Mouse (Mus musculus) bone marrow, adult 2 months (tissue): Measurements from ENCODE around the gene Nav1. TPM values are rescaled to one million over a fixed set of nuclear protein-coding genes. Genes with fewer than 3 reads are reported as not detected.

Source experiments
- H3K27ac ChIP-seq: fragments of 200-500 bp; 2 replicates; pipeline ENCODE4 v1.5.1; 2012; ENCODE audit warnings: low read depth, mild to moderate bottlenecking, control low read depth, inconsistent platforms, low read length; ENCODE audit not compliant: control insufficient read depth, poor library complexity, insufficient read depth
- H3K4me1 ChIP-seq: fragments of 200-500 bp; 2 replicates; pipeline ENCODE4 v1.6.1; 2011; ENCODE audit warnings: low read length; ENCODE audit not compliant: control insufficient read depth, insufficient read depth
- H3K4me3 ChIP-seq: fragments of 200-500 bp; replicated peaks from 2 replicates; pipeline ENCODE3; 2011; ENCODE audit warnings: mild to moderate bottlenecking, low read depth, low read length, control low read depth; ENCODE audit not compliant: control insufficient read depth
- CTCF ChIP-seq: fragments of 200-500 bp; IDR thresholded peaks from 2 replicates; pipeline ENCODE4 v1.5.1; 2011; ENCODE audit warnings: low read length, control low read depth; ENCODE audit not compliant: control insufficient read depth, insufficient read depth
- POLR2A ChIP-seq: fragments of 200-500 bp; IDR thresholded peaks from 2 replicates; pipeline ENCODE4 v1.6.1; 2011; ENCODE audit warnings: low read depth, mild to moderate bottlenecking, control low read depth, low read length, borderline replicate concordance; ENCODE audit not compliant: control insufficient read depth
- WGBS: fragments of 180-500 bp; shearing (Covaris S2); methylation state at CpG from one replicate; pipeline ENCODE4 v1.1.7; 2018; 5-methylcytosine and 5-hydroxymethylcytosine counted together
- polyA plus RNA-seq: library from polyadenylated mRNA; stranded (reverse); fragments of >200 nt; gene quantifications from 2 replicates; pipeline ENCODE4 v1.2.4, GENCODE M21; 2011; ENCODE audit warnings: low replicate concordance; ENCODE audit not compliant: missing spikeins, insufficient read depth, insufficient read length

Nav1 gene
- polyA plus RNA-seq = 10.9 and 22.7 TPM in 2 replicates

DNA sequence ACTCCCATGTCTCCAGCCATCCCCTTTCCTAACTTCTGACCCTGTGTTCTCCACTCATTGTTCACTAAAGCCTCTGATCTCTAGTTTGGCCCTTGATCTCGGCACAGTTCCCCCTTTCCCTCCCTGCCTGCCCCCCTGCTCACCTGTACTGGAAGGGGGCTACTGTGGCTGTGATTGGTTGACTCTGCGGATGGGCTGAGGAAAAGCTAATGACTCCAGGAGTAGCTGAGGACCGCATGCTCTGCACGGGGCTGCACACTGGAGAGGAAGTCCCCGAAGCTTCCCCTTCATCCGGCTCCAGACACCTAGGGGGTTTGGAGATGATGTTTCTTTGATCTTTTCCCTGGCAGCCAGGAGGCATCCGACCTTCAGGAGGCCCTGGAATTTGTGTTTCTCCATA, at the start of gene Nav1:
TSS of gene Nav1 (minus strand) at position 277 of the 400 bp plus-strand sequence.
- H3K27ac ChIP-seq = no peak within 1 kb of the TSS
- TF ChIP-seq CTCF (no peak), POLR2A (no peak)
- 73% methylated on average over 7 of the region's 7 CpGs for WGBS
- H3K4me3 ChIP-seq = no peak within 1 kb of the TSS
- H3K4me1 ChIP-seq = no peaks in the 10 kb centered on the region

DNA sequence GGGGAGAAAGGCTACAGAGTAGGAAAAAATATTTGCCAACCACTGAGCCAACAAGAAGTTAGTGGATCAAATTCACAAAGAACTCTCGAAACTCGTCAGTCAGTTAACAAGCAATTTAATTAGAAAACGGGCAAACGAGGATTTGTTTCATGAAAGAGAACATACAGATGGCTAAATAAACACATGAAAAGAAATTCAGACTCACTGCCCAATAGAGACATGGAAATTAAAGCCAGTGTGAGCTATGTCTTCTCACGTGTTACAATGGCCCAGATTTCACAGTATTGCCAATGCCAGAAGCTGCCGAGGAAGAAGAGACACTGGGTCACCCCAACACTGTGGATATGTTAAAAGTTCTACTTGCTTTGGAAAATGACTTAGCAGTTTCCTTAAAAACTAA, 46.8 kb upstream of the Nav1 start:
- WGBS = 80% methylated on average over 6 of the region's 6 CpGs
- Histone ChIP-seq H3K4me1 (no peaks in the 10 kb centered on the region), H3K4me3 (no peak overlapping the region), H3K27ac (no peak overlapping the region)
- TF ChIP-seq CTCF (no peak), POLR2A (no peak)

DNA sequence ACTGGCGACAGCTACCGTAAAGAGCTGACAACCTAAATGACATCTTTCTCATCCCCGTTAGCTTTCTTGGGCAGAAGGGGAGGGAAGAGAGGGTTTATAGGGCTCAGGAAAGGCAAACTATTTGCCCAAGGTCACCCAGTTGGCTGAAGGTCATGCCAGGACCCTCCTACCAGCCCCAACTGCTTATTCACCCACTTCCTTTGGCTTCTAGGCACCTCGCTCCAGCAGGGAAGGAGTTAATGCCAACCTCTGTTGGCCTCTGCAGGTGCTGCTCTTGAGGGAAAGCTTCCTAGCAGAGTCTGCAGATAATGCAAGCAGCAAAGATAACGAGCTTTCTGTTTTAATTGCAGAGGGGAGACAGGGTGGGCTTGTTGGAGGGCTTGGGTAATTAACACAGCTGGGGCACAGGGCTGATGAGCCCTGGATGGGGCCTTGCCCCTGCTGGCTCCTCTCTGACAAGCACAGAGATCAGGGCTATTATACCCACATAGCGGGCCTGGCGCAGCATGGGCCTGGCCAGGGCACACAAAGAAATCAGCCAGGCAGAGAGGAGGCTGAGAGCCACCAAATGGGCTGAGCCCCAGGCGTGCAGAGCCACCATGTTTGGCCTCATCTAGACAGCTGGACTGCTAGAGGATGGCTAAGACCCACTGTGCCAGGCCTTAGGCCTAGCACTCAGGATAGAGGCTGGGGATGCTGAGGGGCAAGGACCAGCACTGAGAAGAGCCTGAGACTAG, 38.5 kb upstream of the Nav1 start:
- 85% methylated on average over 8 of the region's 8 CpGs for WGBS
- Histone ChIP-seq H3K27ac (no peak overlapping the region), H3K4me1 (no peaks in the 10 kb centered on the region), H3K4me3 (no peak overlapping the region)
- TF ChIP-seq CTCF (no peak), POLR2A (no peak)

DNA sequence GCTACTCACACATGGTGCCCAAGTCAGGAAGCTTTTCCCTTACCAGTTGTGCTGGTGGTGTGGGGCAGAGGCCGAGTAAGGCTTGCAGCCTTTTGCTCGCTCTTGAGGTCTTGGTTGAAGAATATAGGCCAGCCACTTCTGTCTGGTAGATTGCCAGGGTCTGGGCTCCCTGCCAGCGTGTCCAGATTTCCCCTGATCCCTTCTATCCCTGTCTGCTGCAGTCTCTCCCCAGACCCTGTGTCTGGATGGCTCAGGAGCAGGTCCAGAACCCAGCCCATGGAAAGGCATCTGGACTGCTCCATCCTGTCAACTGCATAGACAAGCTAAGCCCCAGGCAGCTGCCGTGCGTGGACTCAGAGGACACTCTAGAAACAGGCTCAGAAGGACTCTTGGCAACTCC, 37.0 kb upstream of the Nav1 start:
- H3K27ac ChIP-seq = no peak overlapping the region
- H3K4me1 ChIP-seq = no peaks in the 10 kb centered on the region; the same call in 1 of the 2 replicates
- TF ChIP-seq CTCF (no peak), POLR2A (no peak)
- no peak overlapping the region for H3K4me3 ChIP-seq
- WGBS = 84% methylated on average over 5 of the region's 5 CpGs

DNA sequence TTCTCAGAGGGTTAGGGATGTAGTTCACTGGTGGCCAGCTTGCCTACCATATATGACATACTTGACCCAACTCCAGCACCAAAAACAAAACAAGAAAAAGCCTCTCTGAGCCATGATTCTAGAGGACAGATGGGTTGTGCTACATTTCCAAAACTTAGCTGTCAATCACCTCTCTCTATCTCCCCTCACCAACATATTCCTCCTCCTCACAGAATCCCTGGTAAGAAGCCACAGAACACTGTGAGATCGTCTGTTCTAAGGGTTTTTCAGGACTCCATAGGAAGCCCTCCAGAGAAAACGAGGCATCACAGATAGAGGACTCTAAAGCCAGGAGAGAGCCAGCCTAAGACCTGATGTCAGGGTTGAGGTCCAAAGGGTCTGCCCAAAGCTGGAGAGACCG, 36.6 kb upstream of the Nav1 start:
- TF ChIP-seq POLR2A (no peak), CTCF (no peak)
- Histone ChIP-seq H3K27ac (no peak overlapping the region), H3K4me1 (no peaks in the 10 kb centered on the region; the same call in 1 of the 2 replicates), H3K4me3 (no peak overlapping the region)
- WGBS = 74% methylated on average over 3 of the region's 3 CpGs

DNA sequence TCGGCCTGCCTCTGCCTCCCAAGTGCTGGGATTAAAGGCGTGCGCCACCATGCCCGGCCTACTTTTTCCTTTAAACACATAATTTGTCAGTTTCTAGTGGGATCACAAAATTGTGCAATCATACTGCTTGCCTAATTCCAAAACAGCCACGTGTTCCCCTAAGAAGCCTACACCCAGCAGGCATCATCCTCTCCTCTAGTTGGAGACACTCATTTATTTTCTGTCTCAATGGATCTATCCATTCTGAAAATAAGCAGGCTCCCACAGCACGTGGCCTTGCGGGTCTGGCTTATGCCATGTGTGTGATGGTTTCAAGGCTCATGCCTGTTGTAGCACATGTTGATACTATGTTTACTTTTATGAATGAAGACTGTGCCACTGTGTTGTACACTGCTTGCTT, 32.8 kb upstream of the Nav1 start:
- WGBS = 64% methylated on average over 7 of the region's 7 CpGs
- Histone ChIP-seq H3K4me1 (no peaks in the 10 kb centered on the region; the same call in 1 of the 2 replicates), H3K27ac (no peak overlapping the region), H3K4me3 (no peak overlapping the region)
- TF ChIP-seq POLR2A (no peak), CTCF (no peak)

DNA sequence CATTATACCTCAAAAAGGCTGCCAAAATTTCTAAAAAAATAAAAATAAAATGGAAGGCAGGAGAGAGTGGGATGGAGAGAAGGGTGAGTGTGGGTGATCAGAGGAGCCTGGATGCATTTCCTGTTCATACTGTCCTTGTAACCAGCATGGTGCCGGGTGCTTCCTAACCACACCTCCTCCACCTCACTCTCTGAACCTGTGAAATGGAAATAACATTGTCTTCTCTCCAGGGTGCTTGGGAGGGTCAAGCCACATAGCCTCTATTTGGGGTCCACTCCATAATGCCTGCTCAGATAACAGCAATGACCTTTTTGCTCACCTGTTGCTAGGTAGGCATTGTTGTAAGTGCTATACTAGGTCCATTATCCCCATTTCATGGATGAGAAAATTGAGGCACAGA, 32.0 kb upstream of the Nav1 start:
- Histone ChIP-seq H3K4me1 (no peaks in the 10 kb centered on the region; the same call in 1 of the 2 replicates), H3K27ac (no peak overlapping the region), H3K4me3 (no peak overlapping the region)
- 77% methylated on average over 1 of the region's 1 CpGs for WGBS
- TF ChIP-seq CTCF (no peak), POLR2A (no peak)

DNA sequence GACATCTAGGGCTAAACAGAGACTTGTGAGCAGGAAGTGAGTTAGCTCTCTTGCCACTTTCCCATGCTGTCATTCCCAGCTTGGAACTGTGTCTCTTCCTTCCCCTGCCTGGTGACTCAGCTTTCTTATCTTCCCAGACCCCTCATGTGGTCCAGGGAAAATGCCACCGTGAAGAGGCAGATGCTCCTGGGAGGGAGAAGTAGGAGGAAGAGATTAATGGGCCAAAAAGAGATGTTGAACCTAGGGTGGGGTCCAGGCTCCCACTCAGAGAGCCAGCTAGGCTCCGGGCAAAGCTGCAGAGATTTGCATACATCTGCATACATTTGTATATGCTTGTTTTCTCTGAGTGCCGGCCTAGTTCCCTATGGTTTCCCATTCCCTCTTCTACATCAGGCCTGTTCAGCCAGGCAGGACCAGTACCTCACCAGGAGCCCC, 30.5 kb upstream of the Nav1 start:
- H3K4me3 ChIP-seq = no peak overlapping the region
- no peaks in the 10 kb centered on the region; the same call in 1 of the 2 replicates for H3K4me1 ChIP-seq
- TF ChIP-seq CTCF (no peak), POLR2A (no peak)
- 42% methylated on average over 3 of the region's 3 CpGs for WGBS
- H3K27ac ChIP-seq = no peak overlapping the region

DNA sequence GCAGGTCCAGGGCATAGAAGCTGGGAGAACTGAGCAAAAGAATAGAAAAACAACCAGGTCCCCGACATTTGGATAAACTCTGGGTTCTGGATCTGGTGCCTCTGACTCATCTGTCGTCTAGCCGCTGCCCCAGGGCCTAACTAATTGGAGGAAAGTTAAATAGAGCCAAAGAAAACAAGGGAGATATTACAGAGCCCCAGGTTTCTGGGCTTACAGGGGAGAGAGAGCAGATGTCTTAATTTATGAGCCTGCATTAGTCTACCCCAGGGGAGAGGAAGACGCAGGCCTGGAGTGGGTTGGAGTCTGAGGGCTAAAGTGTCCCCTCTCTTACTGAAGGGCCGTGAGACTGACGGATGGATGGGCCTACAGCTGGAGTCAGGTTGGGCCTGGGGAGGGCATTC, 29.0 kb upstream of the Nav1 start:
- Histone ChIP-seq H3K4me1 (peaks cover 1% of the 10 kb centered on the region), H3K4me3 (no peak overlapping the region), H3K27ac (no peak overlapping the region)
- no peak for TF ChIP-seq POLR2A
- TF ChIP-seq CTCF = no peak
- 77% methylated on average over 6 of the region's 6 CpGs for WGBS
